Mouse (Mus musculus) thymus, adult 2 months (tissue): ENCODE data around the gene Cst6. TPM values are rescaled to one million over a fixed set of nuclear protein-coding genes. Genes with fewer than 3 reads are reported as not detected.

Source experiments
- DNase-seq: peaks from one replicate; pipeline ENCODE4 v3.0.0; 2021
- H3K27ac ChIP-seq: fragments of 200-500 bp; 2 replicates; pipeline ENCODE4 v1.5.1; 2012; ENCODE audit warnings: low read length, control low read depth; ENCODE audit not compliant: control insufficient read depth, insufficient read depth
- H3K27me3 ChIP-seq: fragments of 200-500 bp; 2 replicates; pipeline ENCODE4 v1.6.1; 2012; ENCODE audit warnings: mild to moderate bottlenecking, low read length, moderate library complexity, mixed read lengths; ENCODE audit not compliant: control insufficient read depth, insufficient read depth
- H3K36me3 ChIP-seq: fragments of 200-500 bp; 2 replicates; pipeline ENCODE4 v1.6.1; 2012; ENCODE audit warnings: mild to moderate bottlenecking, low read length, moderate library complexity; ENCODE audit not compliant: control insufficient read depth, insufficient read depth
- H3K4me1 ChIP-seq: fragments of 200-500 bp; replicated peaks from 2 replicates; pipeline ENCODE4 v1.6.1; 2012; ENCODE audit warnings: low read length; ENCODE audit not compliant: control insufficient read depth, insufficient read depth
- H3K4me3 ChIP-seq: fragments of 200-500 bp; 2 replicates; pipeline ENCODE4 v1.5.1; 2012; ENCODE audit warnings: mild to moderate bottlenecking, low read length, control low read depth, moderate library complexity; ENCODE audit not compliant: control insufficient read depth, insufficient read depth
- CTCF ChIP-seq: fragments of 200-500 bp; IDR thresholded peaks from 2 replicates; pipeline ENCODE4 v1.5.1; 2012; ENCODE audit warnings: mild to moderate bottlenecking, control low read depth, low read length, moderate library complexity, borderline replicate concordance; ENCODE audit not compliant: control insufficient read depth, poor library complexity, insufficient read depth; ENCODE audit errors: extremely low read depth
- POLR2A ChIP-seq: fragments of 200-500 bp; IDR thresholded peaks from 2 replicates; pipeline ENCODE4 v1.6.1; 2012; ENCODE audit warnings: mild to moderate bottlenecking, low read length, control low read depth, moderate library complexity; ENCODE audit not compliant: control insufficient read depth, poor library complexity, insufficient read depth; ENCODE audit errors: extremely low read depth
- WGBS: fragments of 180-500 bp; shearing (Covaris S2); methylation state at CpG from one replicate; pipeline ENCODE4 v1.1.7; 2018; 5-methylcytosine and 5-hydroxymethylcytosine counted together
- polyA plus RNA-seq: library from polyadenylated mRNA; depleted of rRNA; stranded (reverse); fragments of >200 nt; gene quantifications from 2 replicates; pipeline ENCODE4 v1.2.3, GENCODE M21; 2012; rRNA removed

Cst6 gene
- polyA plus RNA-seq, 1 experiment: 101 TPM

GRCm38 (mm10) chr19:5296630-5297029, 52.7 kb downstream of the Cst6 start:
- TF ChIP-seq POLR2A (no peak), CTCF (no peak)
- no peaks in the 10 kb centered on the region for H3K27me3 ChIP-seq
- H3K27ac ChIP-seq: no peak overlapping the region
- 88% methylated on average over 5 of the region's 5 CpGs for WGBS
- peaks cover 6% of the 10 kb centered on the region for H3K4me1 ChIP-seq
- peaks cover 7% of the 10 kb centered on the region for H3K36me3 ChIP-seq
- no peak for DNase-seq
- H3K4me3 ChIP-seq: no peak overlapping the region

- no peak for TF ChIP-seq CTCF
- TF ChIP-seq POLR2A: no peak
- DNase-seq: no peak
- H3K36me3 ChIP-seq: peaks cover 15% of the 10 kb centered on the region
- H3K4me3 ChIP-seq: peak overlapping the region; percentile 50
- peaks cover 6% of the 10 kb centered on the region for H3K4me1 ChIP-seq
- no peaks in the 10 kb centered on the region for H3K27me3 ChIP-seq
- peak overlapping the region; percentile 80 for H3K27ac ChIP-seq
- under 1% methylated on average over 13 of the region's 13 CpGs for WGBS
These were observed 53.7 kb downstream of the Cst6 start for GRCm38 (mm10) chr19:5295736-5296075.

- DNase-seq: peak; percentile 95
- Histone ChIP-seq H3K4me1 (peaks cover 6% of the 10 kb centered on the region), H3K36me3 (peaks cover 21% of the 10 kb centered on the region), H3K27me3 (no peaks in the 10 kb centered on the region), H3K27ac (peak within 1 kb of the TSS; percentile 80), H3K4me3 (peak within 1 kb of the TSS; percentile 76)
- WGBS: under 1% methylated on average over 46 of the region's 46 CpGs
- TF ChIP-seq CTCF: 0 out of 2 replicates have a peak, but pooled peaks have one; percentile 56
- TF ChIP-seq POLR2A: peak; percentile 67
These were observed 54.2 kb downstream of the Cst6 start, which contains the start of gene Sf3b2 for GRCm38 (mm10) chr19:5294972-5295735. Gene Sf3b2, minus strand, starts transcription at chr19:5295455.

Other genes with a start within 250 kb of the Cst6 start
- 296 and 317 TPM in 2 replicates for gene Rab1b, start 242.5 kb downstream of the Cst6 start, polyA plus RNA-seq
- gene Klc2, start 231.0 kb downstream of the Cst6 start, polyA plus RNA-seq: 48.0 and 54.9 TPM in 2 replicates
- 58.9 and 64.9 TPM in 2 replicates for gene Pacs1, start 76.5 kb downstream of the Cst6 start, polyA plus RNA-seq
- 213 and 250 TPM in 2 replicates for gene Sf3b2, start 54.1 kb downstream of the Cst6 start, polyA plus RNA-seq
- 4.8 and 6.3 TPM in 2 replicates for gene Gal3st3, start 51.2 kb downstream of the Cst6 start, polyA plus RNA-seq
- gene Catsper1, start 13.8 kb downstream of the Cst6 start, polyA plus RNA-seq: not detected in 2 replicates
- 50.0 and 51.3 TPM in 2 replicates for gene Eif1ad, start 17.2 kb upstream of the Cst6 start, polyA plus RNA-seq
- gene Banf1, start 17.6 kb upstream of the Cst6 start, polyA plus RNA-seq: 294 and 314 TPM in 2 replicates
- 41.6 and 48.9 TPM in 2 replicates for gene Sart1, start 39.1 kb upstream of the Cst6 start, polyA plus RNA-seq
- 0.14 and 0.59 TPM in 2 replicates for gene Tsga10ip, start 53.0 kb upstream of the Cst6 start, polyA plus RNA-seq
- gene Drap1, start 75.4 kb upstream of the Cst6 start, polyA plus RNA-seq: 112 and 133 TPM in 2 replicates
- 145 and 149 TPM in 2 replicates for gene AI837181, start 75.6 kb upstream of the Cst6 start, polyA plus RNA-seq
- 0.16 TPM in 1 of 2 replicates, not detected in the other for gene Fosl1, start 98.0 kb upstream of the Cst6 start, polyA plus RNA-seq
- 8.1 and 8.2 TPM in 2 replicates for gene Ccdc85b, start 108.3 kb upstream of the Cst6 start, polyA plus RNA-seq
- gene Fibp, start 111.0 kb upstream of the Cst6 start, polyA plus RNA-seq: 142 and 157 TPM in 2 replicates
- 49.1 and 54.3 TPM in 2 replicates for gene Ctsw, start 118.9 kb upstream of the Cst6 start, polyA plus RNA-seq
- 17.3 and 21.6 TPM in 2 replicates for gene Efemp2, start 124.4 kb upstream of the Cst6 start, polyA plus RNA-seq
- 127 and 149 TPM in 2 replicates for gene Mus81, start 138.8 kb upstream of the Cst6 start, polyA plus RNA-seq
- 1,557 and 1,580 TPM in 2 replicates for gene Cfl1, start 140.9 kb upstream of the Cst6 start, polyA plus RNA-seq
- gene 1700020D05Rik, start 154.2 kb upstream of the Cst6 start, polyA plus RNA-seq: 3.3 and 3.5 TPM in 2 replicates
- 20.0 and 22.6 TPM in 2 replicates for gene Snx32, start 161.0 kb upstream of the Cst6 start, polyA plus RNA-seq
- gene Ovol1, start 211.1 kb upstream of the Cst6 start, polyA plus RNA-seq: 1.4 and 1.9 TPM in 2 replicates
- 35.0 and 38.9 TPM in 2 replicates for gene Ap5b1, start 218.5 kb upstream of the Cst6 start, polyA plus RNA-seq